Mouse (Mus musculus) ovary, adult 18-20 months (tissue): ENCODE data around the gene Dnlz.

Source experiments
- DNase-seq: peaks from one replicate; pipeline ENCODE4 v3.0.0; 2022; ENCODE audit warnings: low spot score, mixed read lengths

The Dnlz gene

GRCm38 (mm10) chr2:26320245-26321185 is 31.4 kb downstream of the Dnlz start:
- DNase-seq, result no peak

DNA sequence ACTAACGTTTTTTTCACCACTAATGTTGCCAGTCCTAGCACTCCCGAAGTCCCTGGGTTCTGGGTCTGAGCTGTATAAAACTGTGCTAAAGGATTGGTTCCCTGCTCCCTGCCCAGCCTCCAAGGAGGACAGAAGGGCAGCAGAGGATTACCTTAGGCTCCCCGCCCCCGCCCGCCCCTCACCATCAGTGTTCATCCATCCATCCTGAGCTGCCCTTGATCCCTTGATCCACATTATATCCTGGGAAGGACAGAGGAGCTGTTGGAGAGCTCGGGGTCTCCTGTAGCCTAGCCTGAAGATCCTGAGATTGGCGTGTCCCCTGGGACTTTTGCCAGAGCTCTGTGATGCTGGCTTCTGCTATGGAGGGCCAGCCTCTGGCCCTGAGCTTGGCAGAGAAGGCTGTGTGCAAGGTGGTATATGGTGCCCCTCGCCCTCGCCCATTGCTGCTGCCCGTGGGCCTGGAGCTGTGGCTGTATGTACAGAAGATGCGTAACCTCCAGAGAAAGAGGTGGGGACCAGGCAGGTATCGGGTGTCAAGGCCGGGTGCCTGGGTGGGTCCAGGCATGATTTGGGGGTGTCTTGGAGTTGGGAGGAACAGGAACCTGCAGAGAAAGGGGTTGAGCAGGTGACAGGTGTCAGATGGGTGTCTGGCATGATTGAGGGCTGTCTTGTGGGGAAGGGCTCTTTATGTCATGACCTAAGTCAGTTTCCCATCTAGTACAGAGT is 32.2 kb downstream of the Dnlz start:
- no peak for DNase-seq

DNA sequence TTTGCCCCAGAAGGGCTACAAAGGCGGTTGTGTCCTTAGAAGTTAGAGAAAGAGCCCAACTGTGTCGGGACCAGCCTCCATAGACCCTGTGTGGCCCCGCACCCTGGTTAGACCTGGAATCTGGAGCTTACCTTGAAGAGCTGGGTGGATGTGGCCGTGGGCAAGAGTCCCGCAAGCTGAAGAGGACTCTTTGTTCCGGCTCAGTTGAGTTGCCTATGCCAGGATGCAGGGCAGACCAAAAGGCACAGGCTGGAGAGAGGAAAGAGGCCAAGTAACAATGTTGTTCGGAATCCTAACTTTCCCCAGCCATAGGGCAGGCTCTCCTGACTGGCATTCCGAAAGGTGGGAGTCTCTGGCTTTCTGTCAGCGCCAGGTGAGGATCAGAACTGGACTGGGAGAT is 32.8 kb downstream of the Dnlz start:
- DNase-seq, result no peak

- DNase-seq, result no peak
Observed at GRCm38 (mm10) chr2:26317991-26318672, 33.8 kb downstream of the Dnlz start.

DNA sequence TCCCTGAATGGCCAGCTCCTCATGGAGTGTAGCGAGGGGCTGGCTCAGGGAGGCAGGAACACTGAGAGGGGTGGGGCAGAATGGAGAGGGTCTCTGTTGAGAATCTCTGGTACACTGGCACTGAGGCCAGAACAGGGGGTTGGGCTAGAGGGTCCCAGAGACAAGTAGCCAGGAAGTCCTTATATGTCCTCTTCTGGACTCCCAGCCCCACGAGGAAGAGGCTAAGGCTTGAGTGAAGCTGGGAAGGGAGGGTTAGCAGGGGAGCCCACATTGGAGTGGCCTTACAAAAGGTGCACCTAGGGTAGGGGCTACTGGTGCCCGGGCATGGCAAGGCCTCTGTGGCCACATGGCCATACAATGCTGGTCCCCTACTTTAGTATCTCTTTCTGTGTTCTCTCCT is 34.5 kb downstream of the Dnlz start:
- no peak for DNase-seq

DNA sequence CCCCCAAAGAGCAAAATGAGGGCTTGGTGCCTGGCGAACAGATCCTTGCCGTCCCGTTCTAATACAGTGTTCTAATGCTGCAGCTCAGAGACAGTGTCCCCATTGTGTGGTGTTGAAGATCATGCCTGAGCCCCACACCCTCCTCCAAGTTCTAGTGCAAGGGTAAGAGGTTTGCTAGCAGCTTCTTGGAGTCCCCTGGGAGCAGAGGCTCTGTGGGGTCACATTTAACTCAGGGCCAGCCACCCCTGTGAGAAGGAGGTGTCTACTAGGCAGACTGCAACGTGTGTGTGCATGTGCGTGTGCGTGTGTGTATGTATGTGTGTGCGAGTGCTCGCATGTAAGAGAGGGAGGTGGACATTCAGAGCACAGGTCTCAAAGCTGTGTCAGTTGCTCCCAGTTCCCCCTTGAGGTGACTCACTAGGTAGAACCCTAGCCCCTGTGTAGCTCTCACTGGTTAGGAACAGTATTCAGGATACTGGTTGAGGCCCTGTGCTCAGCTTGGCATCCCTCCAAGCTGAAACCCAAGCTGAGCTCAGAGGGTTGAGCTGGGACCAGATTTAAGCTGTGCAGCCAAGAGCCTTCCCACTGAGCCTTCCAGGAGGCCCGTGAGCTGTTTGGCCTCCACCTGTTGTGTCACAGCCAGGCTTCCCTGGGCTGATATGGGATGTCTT is 35.2 kb downstream of the Dnlz start:
- no peak for DNase-seq

DNA sequence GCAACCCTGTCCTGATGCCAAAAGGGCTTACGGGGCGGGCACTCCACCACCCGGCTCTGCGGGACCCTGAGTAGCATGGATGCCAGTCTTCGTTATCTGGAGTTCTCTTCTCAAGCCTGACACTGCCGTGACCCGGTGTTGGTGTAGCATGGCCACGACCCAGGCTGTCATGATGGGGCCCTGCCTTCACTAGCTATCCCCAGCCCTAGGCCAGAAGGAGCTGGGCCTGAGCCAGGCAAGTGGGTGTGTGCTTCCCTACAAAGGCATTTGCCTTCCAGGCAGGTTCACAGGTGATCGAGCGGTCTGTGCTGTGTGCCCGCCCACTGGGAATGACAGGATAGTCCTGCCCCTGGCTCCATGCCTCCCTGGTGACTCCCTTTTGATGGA is 36.0 kb downstream of the Dnlz start:
- peak; percentile 54 for DNase-seq

GRCm38 (mm10) chr2:26315072-26315924 is 36.6 kb downstream of the Dnlz start, which contains the start of gene Gpsm1:
Gpsm1 (plus strand) TSS chr2:26315515.
- DNase-seq, result peak; percentile 84

DNA sequence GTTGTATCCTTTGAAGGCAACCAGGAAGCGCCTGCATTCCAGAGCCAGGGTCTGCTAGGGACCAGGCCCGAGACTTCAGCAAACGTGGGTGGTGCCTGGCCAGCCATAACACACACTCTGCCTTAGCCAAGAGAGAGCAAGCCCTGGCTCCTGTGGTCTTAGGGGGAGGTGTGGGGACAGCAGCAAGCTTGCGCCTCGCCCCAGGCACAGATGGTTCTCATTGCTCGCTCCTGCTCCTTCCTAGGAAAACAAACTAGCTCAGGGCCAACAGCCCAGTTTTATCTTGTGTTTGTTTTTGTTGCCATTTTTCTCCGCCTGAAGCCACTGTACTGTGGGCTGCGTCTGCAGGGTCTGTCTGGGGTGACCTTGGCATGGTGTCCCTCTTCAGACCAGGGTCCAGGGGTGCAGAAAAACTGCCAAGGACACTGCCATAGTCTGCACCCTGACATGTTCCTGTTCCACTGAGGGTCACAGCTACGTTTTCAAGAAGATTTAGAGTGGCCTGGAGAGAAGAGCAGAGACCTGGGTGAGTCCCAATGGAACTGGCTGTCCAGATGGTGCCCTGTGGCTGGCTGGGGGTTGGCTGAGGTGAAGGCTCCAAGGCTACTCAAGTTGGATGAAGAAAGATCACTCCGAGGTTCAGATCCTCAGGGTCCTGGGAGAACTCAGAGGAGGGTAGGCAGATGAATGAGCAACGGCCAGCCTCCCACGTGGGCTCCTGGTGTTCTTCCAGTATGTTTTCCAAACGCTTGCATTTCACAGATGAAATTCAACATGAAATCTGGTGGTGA is 37.4 kb downstream of the Dnlz start:
- peak; percentile 91 for DNase-seq

DNA sequence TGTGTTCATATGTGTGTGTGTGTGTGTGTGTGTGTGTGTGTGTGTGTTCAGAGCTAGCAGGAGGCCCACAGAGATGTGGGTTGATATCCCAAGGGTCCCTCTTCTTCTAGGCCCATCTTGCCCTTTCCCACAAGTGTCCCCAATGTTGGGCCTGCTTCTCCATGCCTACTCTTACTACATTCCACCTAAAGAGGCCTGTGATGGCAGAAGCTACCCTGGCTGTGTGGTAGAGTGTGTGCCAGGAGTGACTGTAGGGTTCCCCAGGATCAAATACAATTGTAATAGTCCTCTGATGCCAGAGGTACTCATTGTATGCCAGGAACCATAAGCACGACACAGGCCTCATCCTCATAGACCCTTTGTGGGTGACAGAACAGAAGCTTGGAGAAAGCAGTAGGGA is 38.5 kb downstream of the Dnlz start:
- DNase-seq, result no peak

DNA sequence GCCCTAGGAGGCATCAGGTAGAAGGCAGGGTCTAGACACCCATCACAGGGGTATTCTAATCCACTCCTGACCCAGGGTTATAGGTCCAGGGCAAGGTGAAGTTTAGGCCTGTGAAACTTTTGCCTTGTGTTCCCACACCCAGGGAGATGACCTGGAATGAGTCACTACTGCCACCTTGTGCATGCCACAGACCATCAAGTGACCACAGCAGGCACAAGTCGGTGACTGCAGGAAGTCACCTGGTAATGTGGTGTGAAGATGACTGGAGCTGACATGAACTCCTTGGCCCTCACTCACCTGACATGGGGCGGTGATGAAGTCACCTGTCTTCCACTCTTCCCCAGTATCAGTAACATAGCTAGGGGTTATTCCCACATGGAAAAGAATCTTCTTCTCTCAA is 39.1 kb downstream of the Dnlz start:
- DNase-seq, result no peak

DNA sequence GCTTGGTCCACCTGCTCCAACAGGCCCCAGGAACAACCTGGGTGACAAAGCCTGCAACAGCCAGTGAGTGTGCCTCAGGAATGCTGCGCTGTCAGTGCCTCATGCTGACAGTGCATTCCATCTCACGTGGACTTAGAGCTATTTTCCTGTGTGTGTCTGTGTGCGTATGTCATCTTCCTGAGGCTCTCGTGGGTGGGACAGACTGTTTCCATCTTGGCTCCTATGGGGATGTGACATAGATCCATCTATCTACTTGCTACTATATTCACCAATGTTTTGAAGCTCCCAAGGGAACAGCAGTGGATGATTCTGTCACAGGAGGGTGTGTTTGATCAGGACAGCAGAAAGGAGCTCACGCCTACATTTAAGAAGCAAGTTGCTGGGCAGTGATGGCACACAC is 40.0 kb downstream of the Dnlz start:
- no peak for DNase-seq

- no peak for DNase-seq
Observed at GRCm38 (mm10) chr2:26309739-26310138, 42.2 kb downstream of the Dnlz start.

DNA sequence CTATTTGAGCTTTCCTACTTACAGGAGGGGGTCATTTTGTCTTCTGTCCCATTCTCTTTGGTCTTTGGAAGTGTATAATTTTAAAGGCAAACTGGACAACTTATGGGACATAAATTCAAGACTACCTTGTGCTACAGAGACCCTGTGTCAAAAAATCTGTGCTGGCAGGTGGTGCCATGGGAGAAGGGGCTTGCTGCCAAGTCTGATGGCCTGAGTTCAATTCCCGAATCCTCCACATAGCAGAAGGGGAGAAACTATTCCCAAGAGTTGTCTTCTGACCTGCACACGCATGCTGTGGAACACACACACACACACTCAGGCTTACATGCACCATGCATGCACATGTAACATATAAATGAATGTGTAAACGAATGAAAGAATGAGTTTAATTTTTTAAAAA is 45.2 kb downstream of the Dnlz start:
- no peak for DNase-seq

GRCm38 (mm10) chr2:26305555-26305954 is 46.4 kb downstream of the Dnlz start:
- DNase-seq, result no peak

DNA sequence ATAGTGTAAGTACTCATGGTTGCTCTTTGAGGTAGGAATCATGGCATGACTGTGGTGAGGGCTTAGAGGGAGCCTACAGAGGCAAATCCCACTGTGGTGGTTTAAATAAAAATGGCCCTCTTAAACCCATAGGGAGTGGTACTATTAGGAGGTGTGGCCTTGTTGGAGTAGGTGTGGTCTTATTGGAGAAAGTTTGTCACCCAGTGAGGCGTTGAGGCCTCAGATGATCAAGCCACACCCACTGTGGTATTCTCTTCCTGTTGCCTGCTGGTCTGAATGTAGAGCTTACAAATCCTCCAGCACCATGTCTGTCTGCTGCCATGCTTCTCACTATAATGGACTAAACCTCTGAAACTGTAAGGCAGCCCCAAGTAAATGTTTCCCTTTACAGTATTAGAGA is 47.2 kb downstream of the Dnlz start:
- DNase-seq, result no peak

DNA sequence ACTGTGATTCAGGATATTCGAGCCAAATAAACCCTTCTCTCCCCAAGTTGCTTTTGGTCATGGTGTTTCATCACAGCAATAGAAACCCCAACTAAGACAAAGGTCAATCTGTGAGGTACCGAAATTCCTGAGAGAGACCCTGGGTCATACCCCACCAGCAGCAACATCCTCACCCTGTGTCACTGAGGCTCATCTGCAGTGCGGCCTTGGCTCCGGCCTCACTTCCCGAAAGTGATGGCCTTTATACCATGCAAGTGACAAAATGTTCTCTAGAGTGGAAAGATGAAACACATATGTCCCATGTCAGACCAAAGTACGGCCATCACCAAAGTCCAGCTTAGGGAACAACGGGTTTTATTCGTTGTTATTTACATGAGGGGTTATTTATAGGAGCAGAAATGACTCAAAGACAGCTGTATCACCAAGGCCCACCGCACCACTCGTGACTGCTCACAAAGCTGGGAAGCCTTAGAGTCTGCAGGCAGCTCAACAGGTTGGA is 49.9 kb downstream of the Dnlz start:
- no peak for DNase-seq

DNA sequence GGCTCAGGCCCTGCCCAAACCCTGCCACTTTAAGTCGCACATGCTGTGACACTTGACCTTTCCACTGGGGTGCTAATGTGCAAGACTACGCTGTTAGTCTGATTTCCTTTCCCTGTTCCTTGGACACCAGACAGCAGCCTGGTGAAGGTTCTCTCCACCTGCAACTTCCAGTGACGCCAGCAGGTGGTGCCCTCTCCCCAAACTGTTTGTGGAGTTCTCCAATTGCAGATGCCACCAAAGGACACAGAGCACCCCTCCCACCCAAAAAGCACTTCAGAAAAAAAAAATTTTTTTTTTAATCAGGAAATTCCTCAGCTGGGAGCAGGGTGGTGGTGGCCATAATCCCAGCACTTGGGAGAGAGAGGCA is 51.1 kb downstream of the Dnlz start:
- DNase-seq, result no peak

GRCm38 (mm10) chr2:26300161-26300807 is 51.6 kb downstream of the Dnlz start:
- peak; percentile 79 for DNase-seq

GRCm38 (mm10) chr2:26299336-26299735 is 52.6 kb downstream of the Dnlz start:
- no peak for DNase-seq
